Mouse (Mus musculus): Measurements from ENCODE around the gene Iapp. TPM values are rescaled to one million over a fixed set of nuclear protein-coding genes. Genes with fewer than 3 reads are reported as not detected.
"Not testable (repeated sequence)": the region's sequence is repeated elsewhere in the genome, so short reads cannot be mapped to it uniquely, and the experiment has no call there.

Iapp gene
- polyA plus RNA-seq (2014; fragmentation: Nextera tagmentation; extraction: Ambion mirVana) = not detected in 2 replicates

DNA sequence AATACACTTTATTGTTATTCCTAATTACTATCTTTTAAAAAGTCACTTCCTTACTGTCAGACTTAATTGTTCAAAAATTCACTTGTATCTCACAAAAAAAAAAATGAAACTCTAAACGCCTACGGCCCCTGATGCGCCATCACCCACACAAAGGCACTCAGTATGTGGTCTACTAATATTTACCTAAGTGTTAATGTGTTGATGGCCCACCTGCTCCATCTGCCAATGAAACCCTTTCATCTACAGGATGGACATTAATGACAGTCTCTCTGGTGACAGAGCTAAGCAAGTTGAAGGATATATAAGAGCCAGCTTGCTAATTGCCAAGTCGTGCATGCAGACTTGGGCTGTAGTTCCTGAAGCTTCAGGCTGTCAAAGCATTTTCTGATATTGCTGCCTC lies at the start of gene Iapp:
Gene Iapp, plus strand, starts transcription at position 326 of the 400 bp plus-strand sequence.
- no peak within 1 kb of the TSS for H3K9ac ChIP-seq (ENCODE audit: low read length)
- no peak within 1 kb of the TSS for H3K4me3 ChIP-seq (ENCODE audit: low read depth, low read length)
- H3K27me3 ChIP-seq (ENCODE audit: control insufficient read depth, insufficient read depth, low read length) = no peaks in the 10 kb centered on the region
- no peak within 1 kb of the TSS for H3K27ac ChIP-seq (ENCODE audit: low read depth, low read length)
- WGBS = 73% methylated on average over 4 of the region's 4 CpGs
- ATAC-seq (replicated peaks; ENCODE audit: low FRiP score) = no peak
- no peaks in the 10 kb centered on the region for H3K9me3 ChIP-seq (ENCODE audit: control insufficient read depth, low read length)
- no peak within 1 kb of the TSS for H3K4me2 ChIP-seq (ENCODE audit: low read depth, low read length, severe bottlenecking)
- H3K4me1 ChIP-seq (replicated peaks; ENCODE audit: control insufficient read depth, insufficient read depth, low read length) = no peaks in the 10 kb centered on the region
- no peak for DNase-seq (ENCODE audit: low spot score)
- H3K36me3 ChIP-seq (ENCODE audit: control insufficient read depth, insufficient read depth, low read length) = no peaks in the 10 kb centered on the region

DNA sequence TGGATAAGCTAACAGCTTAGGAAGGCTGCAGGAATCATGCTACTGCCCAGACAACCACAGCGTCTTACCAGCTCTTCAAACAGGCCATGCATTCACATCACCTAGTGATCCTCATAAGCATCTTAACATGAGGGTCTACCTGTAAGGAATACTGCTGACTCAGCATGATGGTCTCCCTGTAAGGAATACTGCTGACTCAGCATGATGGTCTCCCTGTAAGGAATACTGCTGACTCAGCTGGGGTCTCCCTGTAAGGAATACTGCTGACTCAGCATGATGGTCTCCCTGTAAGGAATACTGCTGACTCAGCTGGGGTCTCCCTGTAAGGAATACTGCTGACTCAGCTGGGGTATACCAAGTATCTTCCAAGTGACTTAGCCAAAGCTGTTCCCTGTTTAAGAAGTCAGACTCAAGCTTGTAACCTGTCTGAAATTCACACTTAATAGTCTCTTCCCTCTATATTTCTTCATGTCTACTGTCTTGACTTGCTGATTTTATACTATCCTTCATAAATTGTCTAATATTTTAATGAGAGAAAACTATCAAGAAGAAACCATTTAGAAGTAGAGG lies 47.4 kb upstream of the Iapp start:
- not testable (repeated sequence) for H3K9me3 ChIP-seq (ENCODE audit: control insufficient read depth, low read length); H3K4me3 ChIP-seq (ENCODE audit: low read depth, low read length); H3K27ac ChIP-seq (ENCODE audit: low read depth, low read length); H3K9ac ChIP-seq (ENCODE audit: low read length); H3K4me2 ChIP-seq (ENCODE audit: low read depth, low read length, severe bottlenecking); H3K36me3 ChIP-seq (ENCODE audit: control insufficient read depth, insufficient read depth, low read length); DNase-seq (ENCODE audit: low spot score); H3K4me1 ChIP-seq (replicated peaks; ENCODE audit: control insufficient read depth, insufficient read depth, low read length); H3K27me3 ChIP-seq (ENCODE audit: control insufficient read depth, insufficient read depth, low read length); ATAC-seq (replicated peaks; ENCODE audit: low FRiP score)
- WGBS = 80% methylated on average over 1 of the region's 1 CpGs

DNA sequence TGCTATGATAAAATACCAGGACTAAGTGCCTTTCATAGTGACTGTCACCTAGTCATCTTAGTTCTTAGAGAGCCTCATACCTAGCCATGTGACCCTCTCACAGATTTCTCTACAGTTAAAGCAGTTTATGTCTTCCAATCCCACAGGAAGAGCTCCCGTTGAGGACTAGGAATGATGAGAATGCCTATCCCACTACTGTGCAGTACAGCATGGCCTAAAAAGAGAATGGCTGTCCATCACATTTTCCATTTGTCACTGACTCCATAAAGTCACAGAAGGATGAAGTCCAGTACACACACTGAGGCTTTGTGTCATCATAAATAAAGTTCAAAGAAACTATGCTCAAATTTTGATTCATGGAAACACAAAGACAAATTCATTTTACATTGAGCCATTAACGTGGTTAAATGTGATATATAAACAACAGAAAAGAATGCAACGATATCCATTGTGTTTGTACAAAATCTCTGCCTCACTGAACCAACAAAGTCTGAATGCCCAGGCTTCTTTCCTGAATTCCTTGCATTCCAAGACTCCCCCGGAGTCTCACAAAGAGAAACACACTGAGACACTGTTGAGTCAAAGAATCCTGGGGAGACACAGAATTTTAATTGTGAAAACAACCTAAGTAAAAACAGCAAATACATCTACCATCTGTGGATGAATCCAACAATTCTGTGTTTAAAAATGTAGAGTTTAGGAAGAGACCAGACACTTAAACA lies 22.3 kb upstream of the Iapp start:
- ATAC-seq (replicated peaks; ENCODE audit: low FRiP score) (0 out of 2 replicates have a peak, but pooled peaks have one; percentile 24), DNase-seq (ENCODE audit: low spot score) (no peak)
- 4% methylated on average over 4 of the region's 4 CpGs for WGBS
- H3K36me3 ChIP-seq (ENCODE audit: control insufficient read depth, insufficient read depth, low read length) = no peaks in the 10 kb centered on the region
- no peak overlapping the region for H3K27ac ChIP-seq (ENCODE audit: low read depth, low read length)
- no peak overlapping the region for H3K9ac ChIP-seq (ENCODE audit: low read length)
- H3K4me1 ChIP-seq (replicated peaks; ENCODE audit: control insufficient read depth, insufficient read depth, low read length) = no peaks in the 10 kb centered on the region
- H3K4me2 ChIP-seq (ENCODE audit: low read depth, low read length, severe bottlenecking) = no peak overlapping the region
- H3K9me3 ChIP-seq (ENCODE audit: control insufficient read depth, low read length) = no peaks in the 10 kb centered on the region
- H3K4me3 ChIP-seq (ENCODE audit: low read depth, low read length) = no peak overlapping the region
- no peaks in the 10 kb centered on the region for H3K27me3 ChIP-seq (ENCODE audit: control insufficient read depth, insufficient read depth, low read length)

DNA sequence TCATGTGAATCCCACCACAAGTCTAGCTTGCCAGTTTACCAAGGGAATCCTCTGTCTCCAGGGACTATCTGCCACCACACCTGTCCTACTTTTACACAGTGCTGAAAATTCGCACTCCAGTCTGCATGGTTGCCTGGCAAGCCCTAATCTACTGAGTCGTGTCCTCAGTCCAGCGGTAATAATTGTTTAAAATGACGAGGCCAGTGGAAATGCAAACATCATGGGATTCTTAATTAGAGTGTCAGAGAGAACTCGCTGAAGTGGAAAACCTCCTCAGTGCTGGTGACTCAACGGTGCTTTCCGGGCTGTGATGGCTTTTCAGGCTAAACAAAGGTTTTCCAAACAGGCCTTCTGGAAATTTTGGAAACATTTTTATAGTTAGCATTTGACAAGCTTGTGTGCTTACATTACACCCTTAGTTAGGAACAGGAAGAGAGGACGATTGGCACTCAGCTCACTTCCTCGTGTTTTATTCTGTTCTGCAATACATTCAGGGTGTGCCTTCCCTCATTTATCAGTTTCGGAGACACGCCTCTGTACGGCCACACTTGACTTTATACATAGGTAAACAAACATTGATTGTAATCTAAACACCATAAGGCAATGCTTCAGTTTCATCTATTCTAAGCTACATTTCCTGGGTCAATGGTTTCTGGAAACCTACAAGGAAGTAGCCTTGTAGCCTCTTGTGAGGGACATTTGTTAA lies 8.7 kb upstream of the Iapp start:
- H3K27ac ChIP-seq (ENCODE audit: low read depth, low read length) = no peak overlapping the region
- WGBS = 59% methylated on average over 12 of the region's 12 CpGs
- no peaks in the 10 kb centered on the region for H3K36me3 ChIP-seq (ENCODE audit: control insufficient read depth, insufficient read depth, low read length)
- H3K4me1 ChIP-seq (replicated peaks; ENCODE audit: control insufficient read depth, insufficient read depth, low read length) = no peaks in the 10 kb centered on the region
- DNase-seq (ENCODE audit: low spot score) (no peak), ATAC-seq (replicated peaks; ENCODE audit: low FRiP score) (0 out of 2 replicates have a peak, but pooled peaks have one; percentile 42)
- no peak overlapping the region for H3K4me2 ChIP-seq (ENCODE audit: low read depth, low read length, severe bottlenecking)
- H3K9me3 ChIP-seq (ENCODE audit: control insufficient read depth, low read length) = no peaks in the 10 kb centered on the region
- no peaks in the 10 kb centered on the region for H3K27me3 ChIP-seq (ENCODE audit: control insufficient read depth, insufficient read depth, low read length)
- H3K9ac ChIP-seq (ENCODE audit: low read length) = no peak overlapping the region
- no peak overlapping the region for H3K4me3 ChIP-seq (ENCODE audit: low read depth, low read length)

DNA sequence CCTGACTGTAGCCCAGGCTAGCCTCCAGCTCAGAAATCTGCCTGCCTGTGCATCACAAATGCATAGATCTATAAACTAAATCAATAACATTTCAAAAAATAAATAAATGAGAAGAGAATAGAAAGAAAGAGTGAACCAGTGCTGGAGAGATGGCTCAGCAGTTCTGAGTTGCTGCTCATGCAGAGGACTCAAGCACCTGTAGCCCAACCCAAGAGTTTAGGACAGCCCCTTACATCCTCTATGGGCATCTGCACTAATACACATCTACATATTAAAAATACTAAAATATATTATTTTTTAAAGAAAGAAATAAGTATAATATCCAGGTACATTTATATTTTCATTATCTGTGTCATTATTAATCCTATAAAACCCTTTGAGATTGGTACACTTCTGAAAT lies 6.9 kb downstream of the Iapp start:
- DNase-seq (ENCODE audit: low spot score) (no peak), ATAC-seq (replicated peaks; ENCODE audit: low FRiP score) (no peak)
- Histone ChIP-seq H3K4me2 (ENCODE audit: low read depth, low read length, severe bottlenecking) (no peak overlapping the region), H3K27me3 (ENCODE audit: control insufficient read depth, insufficient read depth, low read length) (no peaks in the 10 kb centered on the region), H3K36me3 (ENCODE audit: control insufficient read depth, insufficient read depth, low read length) (no peaks in the 10 kb centered on the region), H3K27ac (ENCODE audit: low read depth, low read length) (no peak overlapping the region), H3K4me1 (replicated peaks; ENCODE audit: control insufficient read depth, insufficient read depth, low read length) (no peaks in the 10 kb centered on the region), H3K4me3 (ENCODE audit: low read depth, low read length) (no peak overlapping the region), H3K9me3 (ENCODE audit: control insufficient read depth, low read length) (peaks cover 4% of the 10 kb centered on the region; the same call in 1 of the 2 replicates), H3K9ac (ENCODE audit: low read length) (no peak overlapping the region)

DNA sequence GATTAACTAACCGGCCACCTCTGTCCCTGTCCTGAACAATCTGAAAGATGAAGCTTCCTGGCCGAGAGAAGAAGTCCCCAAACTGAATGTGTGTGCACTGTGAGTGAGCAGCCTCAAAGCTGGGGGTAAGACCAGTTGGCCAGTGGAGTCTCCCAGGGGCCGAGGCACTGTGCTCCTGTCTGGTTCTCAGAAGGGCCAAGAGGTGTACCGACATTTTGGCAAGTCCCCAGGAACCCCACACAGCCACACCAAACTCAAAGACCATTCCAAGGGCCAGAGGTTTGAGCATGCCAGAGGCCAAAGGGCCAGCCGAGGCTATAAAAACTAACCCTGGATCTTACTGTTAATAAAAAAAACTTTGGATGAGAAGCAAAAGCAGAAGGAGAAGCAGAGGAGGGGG lies 16.1 kb downstream of the Iapp start:
- Histone ChIP-seq H3K4me2 (ENCODE audit: low read depth, low read length, severe bottlenecking) (no peak overlapping the region), H3K4me1 (replicated peaks; ENCODE audit: control insufficient read depth, insufficient read depth, low read length) (no peaks in the 10 kb centered on the region), H3K36me3 (ENCODE audit: control insufficient read depth, insufficient read depth, low read length) (no peaks in the 10 kb centered on the region), H3K9me3 (ENCODE audit: control insufficient read depth, low read length) (peaks cover 4% of the 10 kb centered on the region; the same call in 1 of the 2 replicates), H3K4me3 (ENCODE audit: low read depth, low read length) (no peak overlapping the region), H3K27me3 (ENCODE audit: control insufficient read depth, insufficient read depth, low read length) (no peaks in the 10 kb centered on the region), H3K9ac (ENCODE audit: low read length) (no peak overlapping the region), H3K27ac (ENCODE audit: low read depth, low read length) (no peak overlapping the region)
- DNase-seq (ENCODE audit: low spot score) (no peak), ATAC-seq (replicated peaks; ENCODE audit: low FRiP score) (no peak)
- WGBS = 87% methylated on average over 5 of the region's 5 CpGs

DNA sequence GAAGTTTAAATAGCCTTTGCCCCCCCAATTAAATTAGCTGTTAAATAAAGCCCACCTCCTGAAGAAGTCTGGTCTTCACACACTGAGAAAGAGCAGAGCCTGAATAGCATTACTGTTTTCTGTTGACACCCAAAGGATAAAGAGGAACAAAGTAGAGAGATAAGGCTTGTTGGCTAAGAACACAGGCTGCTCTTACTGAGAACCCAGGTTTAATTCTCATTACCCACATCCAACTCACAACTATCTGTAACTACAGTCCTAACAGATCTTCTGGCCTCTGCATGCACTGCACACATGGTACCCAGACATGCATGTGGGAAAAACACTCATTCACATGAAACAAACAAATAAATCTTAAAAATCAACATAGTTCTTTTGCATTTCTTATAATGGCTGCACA lies 18.9 kb downstream of the Iapp start:
- no peak overlapping the region for H3K4me3 ChIP-seq (ENCODE audit: low read depth, low read length)
- ATAC-seq (replicated peaks; ENCODE audit: low FRiP score) (no peak), DNase-seq (ENCODE audit: low spot score) (no peak)
- no peak overlapping the region for H3K27ac ChIP-seq (ENCODE audit: low read depth, low read length)
- no peaks in the 10 kb centered on the region for H3K9me3 ChIP-seq (ENCODE audit: control insufficient read depth, low read length)
- no peaks in the 10 kb centered on the region for H3K36me3 ChIP-seq (ENCODE audit: control insufficient read depth, insufficient read depth, low read length)
- H3K4me2 ChIP-seq (ENCODE audit: low read depth, low read length, severe bottlenecking) = no peak overlapping the region
- no peaks in the 10 kb centered on the region for H3K4me1 ChIP-seq (replicated peaks; ENCODE audit: control insufficient read depth, insufficient read depth, low read length)
- H3K27me3 ChIP-seq (ENCODE audit: control insufficient read depth, insufficient read depth, low read length) = no peaks in the 10 kb centered on the region
- H3K9ac ChIP-seq (ENCODE audit: low read length) = no peak overlapping the region

DNA sequence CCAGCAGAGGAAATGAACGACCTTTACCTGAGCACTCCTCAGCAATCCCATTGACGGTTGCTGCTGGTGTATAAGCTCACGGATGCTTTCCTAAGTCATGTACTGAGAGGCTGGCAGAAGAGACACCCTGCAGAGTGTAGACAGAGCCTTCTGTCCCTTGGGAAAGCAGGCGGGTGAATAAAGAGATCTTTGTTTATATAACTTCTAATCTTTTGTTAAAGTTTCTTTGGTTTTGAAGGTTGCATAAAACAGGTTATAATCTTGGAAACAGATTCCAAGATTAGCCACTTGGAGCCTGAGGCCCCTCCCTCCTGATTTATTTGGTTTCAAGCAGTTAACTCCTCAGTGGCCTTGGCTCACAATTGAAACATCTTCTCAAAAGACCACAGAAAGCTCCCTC lies 24.7 kb downstream of the Iapp start, which contains the start of gene Slco1a5:
Gene Slco1a5, minus strand, starts transcription at position 101 of the 400 bp plus-strand sequence.
- Histone ChIP-seq H3K4me3 (ENCODE audit: low read depth, low read length) (no peak within 1 kb of the TSS), H3K36me3 (ENCODE audit: control insufficient read depth, insufficient read depth, low read length) (no peaks in the 10 kb centered on the region), H3K27ac (ENCODE audit: low read depth, low read length) (no peak within 1 kb of the TSS), H3K9me3 (ENCODE audit: control insufficient read depth, low read length) (no peaks in the 10 kb centered on the region), H3K4me1 (replicated peaks; ENCODE audit: control insufficient read depth, insufficient read depth, low read length) (no peaks in the 10 kb centered on the region), H3K4me2 (ENCODE audit: low read depth, low read length, severe bottlenecking) (no peak within 1 kb of the TSS), H3K9ac (ENCODE audit: low read length) (no peak within 1 kb of the TSS), H3K27me3 (ENCODE audit: control insufficient read depth, insufficient read depth, low read length) (no peaks in the 10 kb centered on the region)
- DNase-seq (ENCODE audit: low spot score) (no peak), ATAC-seq (replicated peaks; ENCODE audit: low FRiP score) (no peak)
- WGBS = 8% methylated on average over 4 of the region's 4 CpGs
